Mouse (Mus musculus): ENCODE data around the gene Cyp2w1.
"Not testable (repeated sequence)": the region's sequence is repeated elsewhere in the genome, so short reads cannot be mapped to it uniquely, and the experiment has no call there.

Cyp2w1 gene

GRCm38 (mm10) chr5:139327634-139328020 is 24.8 kb upstream of the Cyp2w1 start:
- in situ Hi-C loops (cut with MboI; ENCODE audit: low pct_unique_long_range_greater_than_20kb in 1 of 2, low sequenced_read_pairs in 2 of 2, unreplicated experiment in 1 of 2) = no loop called here

GRCm38 (mm10) chr5:139330766-139331165 is 21.7 kb upstream of the Cyp2w1 start:
- in situ Hi-C loops (cut with MboI; ENCODE audit: low pct_unique_long_range_greater_than_20kb in 1 of 2, low sequenced_read_pairs in 2 of 2, unreplicated experiment in 1 of 2) = no loop called here

GRCm38 (mm10) chr5:139331742-139332141 is 20.7 kb upstream of the Cyp2w1 start:
- in situ Hi-C loops (cut with MboI; ENCODE audit: low pct_unique_long_range_greater_than_20kb in 1 of 2, low sequenced_read_pairs in 2 of 2, unreplicated experiment in 1 of 2) = no loop called here

- in situ Hi-C loops (cut with MboI; ENCODE audit: low pct_unique_long_range_greater_than_20kb in 1 of 2, low sequenced_read_pairs in 2 of 2, unreplicated experiment in 1 of 2) = no loop called here
These were observed 19.7 kb upstream of the Cyp2w1 start for GRCm38 (mm10) chr5:139332590-139333272.

- in situ Hi-C loops (cut with MboI; ENCODE audit: low pct_unique_long_range_greater_than_20kb in 1 of 2, low sequenced_read_pairs in 2 of 2, unreplicated experiment in 1 of 2) = no loop called here
These were observed 19.0 kb upstream of the Cyp2w1 start for GRCm38 (mm10) chr5:139333301-139334013.

GRCm38 (mm10) chr5:139334394-139334793 is 18.0 kb upstream of the Cyp2w1 start:
- in situ Hi-C loops (cut with MboI; ENCODE audit: low pct_unique_long_range_greater_than_20kb in 1 of 2, low sequenced_read_pairs in 2 of 2, unreplicated experiment in 1 of 2) = not testable (repeated sequence)

GRCm38 (mm10) chr5:139335634-139336033 is 16.8 kb upstream of the Cyp2w1 start:
- in situ Hi-C loops (cut with MboI; ENCODE audit: low pct_unique_long_range_greater_than_20kb in 1 of 2, low sequenced_read_pairs in 2 of 2, unreplicated experiment in 1 of 2) = no loop called here

GRCm38 (mm10) chr5:139337826-139338370 is 14.5 kb upstream of the Cyp2w1 start:
- in situ Hi-C loops (cut with MboI; ENCODE audit: low pct_unique_long_range_greater_than_20kb in 1 of 2, low sequenced_read_pairs in 2 of 2, unreplicated experiment in 1 of 2) = no loop called here

- in situ Hi-C loops (cut with MboI; ENCODE audit: low pct_unique_long_range_greater_than_20kb in 1 of 2, low sequenced_read_pairs in 2 of 2, unreplicated experiment in 1 of 2) = no loop called here
These were observed 14.0 kb upstream of the Cyp2w1 start for GRCm38 (mm10) chr5:139338403-139338802.

- in situ Hi-C loops (cut with MboI; ENCODE audit: low pct_unique_long_range_greater_than_20kb in 1 of 2, low sequenced_read_pairs in 2 of 2, unreplicated experiment in 1 of 2) = no loop called here
These were observed 13.5 kb upstream of the Cyp2w1 start for GRCm38 (mm10) chr5:139338891-139339290.

- in situ Hi-C loops (cut with MboI; ENCODE audit: low pct_unique_long_range_greater_than_20kb in 1 of 2, low sequenced_read_pairs in 2 of 2, unreplicated experiment in 1 of 2) = no loop called here
These were observed 8.3 kb upstream of the Cyp2w1 start for GRCm38 (mm10) chr5:139344021-139344686.

GRCm38 (mm10) chr5:139344687-139345363 is 7.6 kb upstream of the Cyp2w1 start:
- in situ Hi-C loops (cut with MboI; ENCODE audit: low pct_unique_long_range_greater_than_20kb in 1 of 2, low sequenced_read_pairs in 2 of 2, unreplicated experiment in 1 of 2) = no loop called here

- in situ Hi-C loops (cut with MboI; ENCODE audit: low pct_unique_long_range_greater_than_20kb in 1 of 2, low sequenced_read_pairs in 2 of 2, unreplicated experiment in 1 of 2) = no loop called here
These were observed 7.1 kb upstream of the Cyp2w1 start for GRCm38 (mm10) chr5:139345364-139345714.

GRCm38 (mm10) chr5:139347225-139347624 is 5.2 kb upstream of the Cyp2w1 start:
- in situ Hi-C loops (cut with MboI; ENCODE audit: low pct_unique_long_range_greater_than_20kb in 1 of 2, low sequenced_read_pairs in 2 of 2, unreplicated experiment in 1 of 2) = no loop called here

GRCm38 (mm10) chr5:139349713-139350112 is 2.7 kb upstream of the Cyp2w1 start:
- in situ Hi-C loops (cut with MboI; ENCODE audit: low pct_unique_long_range_greater_than_20kb in 1 of 2, low sequenced_read_pairs in 2 of 2, unreplicated experiment in 1 of 2) = no loop called here

- in situ Hi-C loops (cut with MboI; ENCODE audit: low pct_unique_long_range_greater_than_20kb in 1 of 2, low sequenced_read_pairs in 2 of 2, unreplicated experiment in 1 of 2) = no loop called here
These were observed 1.3 kb upstream of the Cyp2w1 start, which contains the start of gene Cox19 for GRCm38 (mm10) chr5:139351134-139351533. Gene Cox19, minus strand, starts transcription at chr5:139351418.

- in situ Hi-C loops (cut with MboI; ENCODE audit: low pct_unique_long_range_greater_than_20kb in 1 of 2, low sequenced_read_pairs in 2 of 2, unreplicated experiment in 1 of 2) = no loop called here
These were observed 789 bp upstream of the Cyp2w1 start for GRCm38 (mm10) chr5:139351628-139352027.

- in situ Hi-C loops (cut with MboI; ENCODE audit: low pct_unique_long_range_greater_than_20kb in 1 of 2, low sequenced_read_pairs in 2 of 2, unreplicated experiment in 1 of 2) = no loop called here
These were observed 1.1 kb downstream of the Cyp2w1 start for GRCm38 (mm10) chr5:139353496-139353895.

GRCm38 (mm10) chr5:139353946-139354345 is 1.5 kb downstream of the Cyp2w1 start:
- in situ Hi-C loops (cut with MboI; ENCODE audit: low pct_unique_long_range_greater_than_20kb in 1 of 2, low sequenced_read_pairs in 2 of 2, unreplicated experiment in 1 of 2) = no loop called here
